Mouse (Mus musculus) heart, postnatal 0 days (tissue): ENCODE results near the gene 2810004N23Rik. TPM values are rescaled to one million over a fixed set of nuclear protein-coding genes. Genes with fewer than 3 reads are reported as not detected.

Experiments used
- ATAC-seq: fragments of 200-750 bp; cut with Nextera tagmentation; 2 replicates; pipeline ENCODE4 v1.8.0; 2017; ENCODE audit warnings: low read depth, moderate number of reproducible peaks, moderate library complexity; ENCODE audit not compliant: insufficient read depth
- DNase-seq: peaks from one replicate; pipeline ENCODE4 v3.0.0-alpha.2; 2016; ENCODE audit warnings: low spot score
- H3K27ac ChIP-seq: fragments of 300-500 bp; sonication (generic); 2 replicates; pipeline ENCODE4 v1.5.1; 2014; ENCODE audit warnings: low read depth, mild to moderate bottlenecking
- H3K27me3 ChIP-seq: fragments of 300-500 bp; sonication (generic); 2 replicates; pipeline ENCODE4 v1.6.1; 2014; ENCODE audit warnings: low read length, mixed read lengths; ENCODE audit not compliant: control insufficient read depth, insufficient read depth
- H3K36me3 ChIP-seq: fragments of 300-500 bp; sonication (generic); replicated peaks from 2 replicates; pipeline ENCODE4 v1.6.1; 2014; ENCODE audit warnings: low read length, mixed read lengths; ENCODE audit not compliant: control insufficient read depth, insufficient read depth
- H3K4me1 ChIP-seq: fragments of 300-500 bp; sonication (generic); 2 replicates; pipeline ENCODE4 v1.6.1; 2014; ENCODE audit warnings: antibody characterized with exemption; ENCODE audit not compliant: control insufficient read depth, insufficient read depth
- H3K4me2 ChIP-seq: fragments of 300-500 bp; sonication (generic); 2 replicates; pipeline ENCODE4 v1.6.1; 2014; ENCODE audit warnings: low read depth, mild to moderate bottlenecking, low read length, moderate library complexity
- H3K4me3 ChIP-seq: fragments of 300-500 bp; sonication (generic); 2 replicates; pipeline ENCODE4 v1.5.1; 2014; ENCODE audit warnings: low read depth, low read length
- H3K9ac ChIP-seq: fragments of 300-500 bp; sonication (generic); replicated peaks from 2 replicates; pipeline ENCODE4 v1.6.1; 2014; ENCODE audit warnings: low read depth, low read length, mixed read lengths
- H3K9me3 ChIP-seq: fragments of 300-500 bp; sonication (generic); replicated peaks from 2 replicates; pipeline ENCODE4 v1.6.1; 2016; ENCODE audit warnings: low read length; ENCODE audit not compliant: control insufficient read depth
- CTCF ChIP-seq: IDR thresholded peaks from 2 replicates; pipeline ENCODE4 v1.5.1; 2016; ENCODE audit warnings: antibody characterized with exemption, control low read depth, low read depth
- EP300 ChIP-seq: IDR thresholded peaks from 2 replicates; pipeline ENCODE4 v1.6.1; 2016; ENCODE audit warnings: antibody characterized with exemption, low read depth
- WGBS: fragments of 180-500 bp; shearing (Covaris S2); extraction: QIAGEN DNeasy Blood & Tissue Kit; methylation state at CpG from one replicate; pipeline ENCODE4 v1.1.7; 2014; 5-methylcytosine and 5-hydroxymethylcytosine counted together
- polyA plus RNA-seq: library from polyadenylated mRNA; unstranded; fragments of >200 nt; fragmentation: Nextera tagmentation; extraction: Ambion mirVana; gene quantifications from 2 replicates; pipeline ENCODE4 v1.2.1, GENCODE M21; 2015
- total RNA-seq: library from RNA; depleted of rRNA; stranded (reverse); fragments of >200 nt; gene quantifications from 2 replicates; pipeline ENCODE4 v1.2.3, GENCODE M21; 2014; ENCODE audit warnings: low replicate concordance

Gene 2810004N23Rik
- total and polyA plus RNA-seq, 2 experiments from 2014 or later = 45.9 to 49.6 TPM

GRCm38 (mm10) chr8:124810056-124810610, 52.8 kb downstream of the 2810004N23Rik start:
- no peaks in the 10 kb centered on the region for H3K4me1 ChIP-seq
- no peak for TF ChIP-seq EP300
- TF ChIP-seq CTCF = peak; percentile 30
- no peaks in the 10 kb centered on the region for H3K27me3 ChIP-seq
- no peak overlapping the region for H3K9ac ChIP-seq
- ATAC-seq (no peak), DNase-seq (no peak)
- no peak overlapping the region for H3K4me3 ChIP-seq
- no peak overlapping the region for H3K27ac ChIP-seq
- H3K9me3 ChIP-seq = no peaks in the 10 kb centered on the region
- 52% methylated on average over 5 of the region's 5 CpGs for WGBS
- no peaks in the 10 kb centered on the region for H3K36me3 ChIP-seq
- H3K4me2 ChIP-seq = no peak overlapping the region

DNA sequence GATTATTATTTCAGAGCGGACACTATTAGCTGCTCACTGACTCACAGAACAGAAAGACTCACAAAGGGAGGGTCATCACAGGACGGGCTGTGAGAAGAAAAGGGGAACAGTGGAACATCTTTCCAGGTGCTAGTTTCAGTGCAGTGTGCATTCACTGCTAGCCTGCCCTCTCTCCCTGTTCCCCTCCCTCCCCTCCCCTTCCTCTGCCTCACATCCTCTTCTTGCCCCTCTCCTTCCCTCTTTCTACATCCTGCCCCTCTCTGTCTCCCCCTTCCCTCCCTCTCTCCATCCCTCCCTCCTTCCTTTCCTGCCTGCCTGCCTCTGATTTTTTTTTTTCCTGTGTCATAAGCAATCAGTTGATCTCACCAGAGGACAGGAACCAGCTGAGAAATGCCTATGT, 53.5 kb downstream of the 2810004N23Rik start:
- Histone ChIP-seq H3K4me3 (no peak overlapping the region), H3K9me3 (no peaks in the 10 kb centered on the region), H3K27me3 (no peaks in the 10 kb centered on the region), H3K4me2 (no peak overlapping the region), H3K36me3 (no peaks in the 10 kb centered on the region), H3K27ac (no peak overlapping the region), H3K9ac (no peak overlapping the region), H3K4me1 (no peaks in the 10 kb centered on the region)
- no peak for ATAC-seq
- TF ChIP-seq EP300 (no peak), CTCF (no peak)
- 44% methylated on average over 2 of the region's 2 CpGs for WGBS
- no peak for DNase-seq

GRCm38 (mm10) chr8:124805990-124806389, 56.9 kb downstream of the 2810004N23Rik start:
- 78% methylated on average over 4 of the region's 4 CpGs for WGBS
- Histone ChIP-seq H3K27me3 (0 out of 2 replicates have a peak, but pooled peaks cover 3% of the 10 kb centered on the region), H3K27ac (no peak overlapping the region), H3K36me3 (no peaks in the 10 kb centered on the region), H3K4me1 (no peaks in the 10 kb centered on the region), H3K4me3 (no peak overlapping the region), H3K9me3 (no peaks in the 10 kb centered on the region), H3K9ac (no peak overlapping the region), H3K4me2 (no peak overlapping the region)
- ATAC-seq = no peak
- no peak for DNase-seq
- TF ChIP-seq CTCF (no peak), EP300 (no peak)

GRCm38 (mm10) chr8:124803824-124804702, 58.9 kb downstream of the 2810004N23Rik start:
- 55% methylated on average over 12 of the region's 12 CpGs for WGBS
- Histone ChIP-seq H3K4me3 (no peak overlapping the region), H3K4me2 (no peak overlapping the region), H3K27ac (no peak overlapping the region), H3K9me3 (no peaks in the 10 kb centered on the region), H3K9ac (no peak overlapping the region), H3K27me3 (0 out of 2 replicates have a peak, but pooled peaks cover 3% of the 10 kb centered on the region), H3K4me1 (no peaks in the 10 kb centered on the region), H3K36me3 (no peaks in the 10 kb centered on the region)
- TF ChIP-seq CTCF = no peak
- DNase-seq (no peak), ATAC-seq (no peak)

DNA sequence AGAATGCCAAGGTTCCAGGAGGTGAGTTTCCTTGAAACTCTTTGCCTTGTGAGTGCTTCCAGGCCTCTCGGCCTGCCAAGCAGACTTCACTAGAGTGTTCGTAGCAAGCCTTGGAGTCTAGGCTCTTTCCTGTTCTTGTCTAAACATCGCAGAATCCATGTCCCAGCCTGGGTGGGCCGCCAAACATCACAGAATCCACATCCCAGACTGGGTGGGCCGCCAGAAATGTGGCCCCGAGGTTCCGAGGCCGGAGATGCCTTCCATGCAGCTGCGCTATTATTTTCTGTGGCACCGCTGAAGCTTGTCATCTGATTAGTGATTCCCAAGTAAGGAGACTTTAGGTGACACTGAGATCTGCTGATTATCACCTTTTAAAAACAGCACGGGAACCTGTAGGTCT, 62.4 kb downstream of the 2810004N23Rik start:
- Histone ChIP-seq H3K9ac (no peak overlapping the region), H3K4me1 (no peaks in the 10 kb centered on the region), H3K4me2 (no peak overlapping the region), H3K36me3 (no peaks in the 10 kb centered on the region), H3K9me3 (no peaks in the 10 kb centered on the region), H3K4me3 (no peak overlapping the region), H3K27me3 (peaks cover 23% of the 10 kb centered on the region), H3K27ac (no peak overlapping the region)
- TF ChIP-seq EP300 = no peak
- no peak for TF ChIP-seq CTCF
- ATAC-seq (no peak), DNase-seq (no peak)
- 32% methylated on average over 11 of the region's 11 CpGs for WGBS
